Mouse (Mus musculus): ENCODE data around the gene Samd4b. TPM values are rescaled to one million over a fixed set of nuclear protein-coding genes. Genes with fewer than 3 reads are reported as not detected.

Gene Samd4b
- polyA plus RNA-seq, 1 experiment from 2014 or later = 34.1 TPM

GRCm38 (mm10) chr7:28351676-28352191 is 246.2 kb downstream of the Samd4b start:
- Histone ChIP-seq H3K4me1 (peaks cover 22% of the 10 kb centered on the region), H3K36me3 (peaks cover 32% of the 10 kb centered on the region), H3K27me3 (no peaks in the 10 kb centered on the region), H3K9ac (replicated peaks) (peak overlapping the region; percentile 96), H3K9me3 (no peaks in the 10 kb centered on the region), H3K4me3 (peak overlapping the region; percentile 91), H3K4me2 (replicated peaks) (peak overlapping the region; percentile 95), H3K27ac (replicated peaks) (no peak overlapping the region)
- 43% methylated on average over 4 of the region's 4 CpGs for WGBS
- ATAC-seq (ENCODE audit: low FRiP score, low read depth) = no peak

- peak within 1 kb of the TSS; percentile 91 for H3K4me3 ChIP-seq
- peak; percentile 93 for ATAC-seq (ENCODE audit: low FRiP score, low read depth)
- H3K9me3 ChIP-seq = no peaks in the 10 kb centered on the region
- peak within 1 kb of the TSS; percentile 81 for H3K27ac ChIP-seq (replicated peaks)
- peak within 1 kb of the TSS; percentile 96 for H3K9ac ChIP-seq (replicated peaks)
- H3K4me1 ChIP-seq = peaks cover 19% of the 10 kb centered on the region
- no peaks in the 10 kb centered on the region for H3K27me3 ChIP-seq
- H3K36me3 ChIP-seq = peaks cover 27% of the 10 kb centered on the region
- 1% methylated on average over 50 of the region's 50 CpGs for WGBS
- peak within 1 kb of the TSS; percentile 95 for H3K4me2 ChIP-seq (replicated peaks)
These were observed 247.6 kb downstream of the Samd4b start, which contains the start of gene Rps16 for GRCm38 (mm10) chr7:28350155-28350883. Gene Rps16 (plus strand): TSS chr7:28350652.

Small RNAs within 50 kb of the gene (microRNA-seq; reads per million reads assigned to microRNA genes)
- 1.4 reads per million for gene Mir7049

Other genes starting within 250 kb of the Samd4b start
- 544 and 582 TPM in 2 replicates for gene Rps16, start 247.5 kb downstream of the Samd4b start, polyA plus RNA-seq (2016; fragmentation: Nextera tagmentation; extraction: Ambion mirVana)
- gene Plekhg2, start 225.5 kb downstream of the Samd4b start, polyA plus RNA-seq (2016; fragmentation: Nextera tagmentation; extraction: Ambion mirVana) = 71.6 and 78.6 TPM in 2 replicates
- 4.9 and 5.4 TPM in 2 replicates for gene Zfp36, start 217.9 kb downstream of the Samd4b start, polyA plus RNA-seq (2016; fragmentation: Nextera tagmentation; extraction: Ambion mirVana)
- gene Med29, start 205.4 kb downstream of the Samd4b start, polyA plus RNA-seq (2016; fragmentation: Nextera tagmentation; extraction: Ambion mirVana) = 45.3 and 46.9 TPM in 2 replicates
- gene Paf1, start 205.2 kb downstream of the Samd4b start, polyA plus RNA-seq (2016; fragmentation: Nextera tagmentation; extraction: Ambion mirVana) = 83.2 and 86.0 TPM in 2 replicates
- 6.3 TPM in 2 replicates for gene Gmfg, start 160.7 kb downstream of the Samd4b start, polyA plus RNA-seq (2016; fragmentation: Nextera tagmentation; extraction: Ambion mirVana)
- 9.2 and 13.9 TPM in 2 replicates for gene Lrfn1, start 146.2 kb downstream of the Samd4b start, polyA plus RNA-seq (2016; fragmentation: Nextera tagmentation; extraction: Ambion mirVana)
- gene Ifnl2, start 87.7 kb downstream of the Samd4b start, polyA plus RNA-seq (2016; fragmentation: Nextera tagmentation; extraction: Ambion mirVana) = not detected in 2 replicates
- gene Ifnl3, start 75.3 kb downstream of the Samd4b start, polyA plus RNA-seq (2016; fragmentation: Nextera tagmentation; extraction: Ambion mirVana) = not detected in 2 replicates
- gene Sycn, start 57.3 kb downstream of the Samd4b start, polyA plus RNA-seq (2016; fragmentation: Nextera tagmentation; extraction: Ambion mirVana) = not detected in 2 replicates
- not detected in 2 replicates for gene Nccrp1, start 50.9 kb downstream of the Samd4b start, polyA plus RNA-seq (2016; fragmentation: Nextera tagmentation; extraction: Ambion mirVana)
- gene Pak4, start within 50 bp of the Samd4b start, polyA plus RNA-seq (2016; fragmentation: Nextera tagmentation; extraction: Ambion mirVana) = 40.4 and 43.5 TPM in 2 replicates
- gene Acp7, start 33.2 kb upstream of the Samd4b start, polyA plus RNA-seq (2016; fragmentation: Nextera tagmentation; extraction: Ambion mirVana) = not detected in 2 replicates
- 4.9 and 5.3 TPM in 2 replicates for gene Fbxo27, start 94.7 kb upstream of the Samd4b start, polyA plus RNA-seq (2016; fragmentation: Nextera tagmentation; extraction: Ambion mirVana)
- 6.7 and 7.2 TPM in 2 replicates for gene Fbxo17, start 118.7 kb upstream of the Samd4b start, polyA plus RNA-seq (2016; fragmentation: Nextera tagmentation; extraction: Ambion mirVana)
- gene Mrps12, start 143.7 kb upstream of the Samd4b start, polyA plus RNA-seq (2016; fragmentation: Nextera tagmentation; extraction: Ambion mirVana) = 117 and 120 TPM in 2 replicates
- gene Sars2, start 143.8 kb upstream of the Samd4b start, polyA plus RNA-seq (2016; fragmentation: Nextera tagmentation; extraction: Ambion mirVana) = 30.7 and 30.9 TPM in 2 replicates
- gene Ccer2, start 158.0 kb upstream of the Samd4b start, polyA plus RNA-seq (2016; fragmentation: Nextera tagmentation; extraction: Ambion mirVana) = not detected in 2 replicates
- 78.5 and 80.6 TPM in 2 replicates for gene Sirt2, start 168.6 kb upstream of the Samd4b start, polyA plus RNA-seq (2016; fragmentation: Nextera tagmentation; extraction: Ambion mirVana)
- gene Nfkbib, start 169.4 kb upstream of the Samd4b start, polyA plus RNA-seq (2016; fragmentation: Nextera tagmentation; extraction: Ambion mirVana) = 38.6 and 44.5 TPM in 2 replicates
- 1.7 and 2.8 TPM in 2 replicates for gene Rinl, start 190.8 kb upstream of the Samd4b start, polyA plus RNA-seq (2016; fragmentation: Nextera tagmentation; extraction: Ambion mirVana)
- 323 and 357 TPM in 2 replicates for gene Hnrnpl, start 210.4 kb upstream of the Samd4b start, polyA plus RNA-seq (2016; fragmentation: Nextera tagmentation; extraction: Ambion mirVana)
- 71.4 and 77.2 TPM in 2 replicates for gene Ech1, start 227.1 kb upstream of the Samd4b start, polyA plus RNA-seq (2016; fragmentation: Nextera tagmentation; extraction: Ambion mirVana)
- 3.2 and 3.5 TPM in 2 replicates for gene Lgals4, start 235.7 kb upstream of the Samd4b start, polyA plus RNA-seq (2016; fragmentation: Nextera tagmentation; extraction: Ambion mirVana)

All from midbrain, embryonic 12.5 days (tissue).